Mouse (Mus musculus) MEL (cell line): ENCODE results near the gene Rgcc. TPM values are rescaled to one million over a fixed set of nuclear protein-coding genes. Genes with fewer than 3 reads are reported as not detected.

Experiments used
- DNase-seq: peaks from one replicate; pipeline ENCODE4 v3.0.0; 2011; ENCODE audit warnings: low read depth, low spot score
- H3K27ac ChIP-seq: 2 replicates; pipeline ENCODE4 v1.5.1; 2012; ENCODE audit warnings: low read depth, mild to moderate bottlenecking, control low read depth, low read length, moderate library complexity; ENCODE audit not compliant: control insufficient read depth
- H3K27me3 ChIP-seq, 2 experiments: fragments of 150-350 bp in 1 of 2; sonication (generic) in 1 of 2; 2 replicates each; pipeline ENCODE4 v1.6.1; 2012; ENCODE audit warnings: low read length in 2 of 2, mild to moderate bottlenecking in 2 of 2, improper control_type of control experiment in 1 of 2, moderate library complexity in 1 of 2; ENCODE audit not compliant: insufficient read depth in 2 of 2, control insufficient read depth in 1 of 2
- H3K36me3 ChIP-seq, 2 experiments: 2 replicates each; pipeline ENCODE4 v1.6.1; 2012 to 2014; ENCODE audit warnings: low read length in 2 of 2, improper control_type of control experiment in 1 of 2, inconsistent platforms in 1 of 2, mild to moderate bottlenecking in 1 of 2; ENCODE audit not compliant: insufficient read depth in 2 of 2, control insufficient read depth in 1 of 2
- H3K4me1 ChIP-seq, 2 experiments: fragments of 150-350 bp in 1 of 2; sonication (generic) in 1 of 2; 2 replicates each; pipeline ENCODE4 v1.6.1; 2012; ENCODE audit warnings: low read length in 2 of 2, improper control_type of control experiment in 1 of 2, mild to moderate bottlenecking in 1 of 2; ENCODE audit not compliant: insufficient read depth in 2 of 2, control insufficient read depth in 1 of 2
- H3K4me3 ChIP-seq, 2 experiments: fragments of 150-350 bp in 1 of 2; sonication (generic) in 1 of 2; 2 replicates each; pipeline ENCODE4 v1.5.1; 2012; ENCODE audit warnings: low read depth in 2 of 2, low read length in 2 of 2, mild to moderate bottlenecking in 2 of 2, moderate library complexity in 2 of 2, control low read depth in 1 of 2, improper control_type of control experiment in 1 of 2; ENCODE audit not compliant: control insufficient read depth in 1 of 2, insufficient read depth in 1 of 2
- H3K79me2 ChIP-seq: 2 replicates; pipeline ENCODE4 v1.6.1; 2012; ENCODE audit warnings: mild to moderate bottlenecking, low read length, moderate library complexity; ENCODE audit not compliant: control insufficient read depth, poor library complexity, insufficient read depth
- H3K9ac ChIP-seq: 2 replicates; pipeline ENCODE4 v1.6.1; 2012; ENCODE audit warnings: low read depth, mild to moderate bottlenecking, control low read depth, low read length, moderate library complexity; ENCODE audit not compliant: control insufficient read depth, poor library complexity, severe bottlenecking
- H3K9me3 ChIP-seq: fragments of 150-350 bp; sonication (generic); replicated peaks from 2 replicates; pipeline ENCODE4 v1.6.1; 2012; ENCODE audit warnings: mild to moderate bottlenecking, low read length, improper control_type of control experiment, moderate library complexity; ENCODE audit not compliant: insufficient read depth
- BHLHE40 ChIP-seq: IDR thresholded peaks from 2 replicates; pipeline ENCODE4 v1.6.1; 2012; ENCODE audit warnings: low read depth, mild to moderate bottlenecking, inconsistent platforms, low read length, improper control_type of control experiment, borderline replicate concordance
- CHD2 ChIP-seq: IDR thresholded peaks from 2 replicates; pipeline ENCODE4 v1.6.1; 2011; ENCODE audit warnings: low read length, improper control_type of control experiment
- E2F4 ChIP-seq: IDR thresholded peaks from 2 replicates; pipeline ENCODE4 v1.6.1; 2011; ENCODE audit warnings: low read depth, low read length, improper control_type of control experiment, borderline replicate concordance
- ELF1 ChIP-seq: IDR thresholded peaks from 2 replicates; pipeline ENCODE4 v1.6.1; 2014; ENCODE audit warnings: low read depth, mild to moderate bottlenecking, inconsistent platforms, low read length, improper control_type of control experiment, moderate library complexity
- GABPA ChIP-seq: IDR thresholded peaks from 2 replicates; pipeline ENCODE4 v1.6.1; 2012; ENCODE audit warnings: low read depth, mild to moderate bottlenecking, inconsistent platforms, low read length, improper control_type of control experiment, moderate library complexity
- HCFC1 ChIP-seq: IDR thresholded peaks from 2 replicates; pipeline ENCODE4 v1.6.1; 2012; ENCODE audit warnings: low read depth, mild to moderate bottlenecking, inconsistent platforms, low read length, improper control_type of control experiment, moderate library complexity
- KAT2A ChIP-seq: conservative IDR thresholded peaks from 2 replicates; pipeline ENCODE4 v1.6.1; 2012; ENCODE audit warnings: low read depth, low read length, improper control_type of control experiment, inconsistent platforms
- MAFK ChIP-seq: IDR thresholded peaks from 2 replicates; pipeline ENCODE4 v1.6.1; 2011; ENCODE audit warnings: low read depth, mild to moderate bottlenecking, low read length, improper control_type of control experiment, borderline replicate concordance
- MEF2A ChIP-seq: IDR thresholded peaks from 2 replicates; pipeline ENCODE4 v1.6.1; 2014; ENCODE audit warnings: low read depth, mild to moderate bottlenecking, inconsistent platforms, low read length, improper control_type of control experiment; ENCODE audit not compliant: poor library complexity, insufficient replicate concordance, severe bottlenecking; ENCODE audit errors: extremely low read depth
- NELFE ChIP-seq: IDR thresholded peaks from 2 replicates; pipeline ENCODE4 v1.6.1; 2011; ENCODE audit warnings: low read depth, low read length, improper control_type of control experiment
- POLR2A ChIP-seq, 2 experiments: IDR thresholded peaks; 2 replicates each; pipeline ENCODE4 v1.6.1; 2011 to 2012; ENCODE audit warnings: low read length in 2 of 2, mild to moderate bottlenecking in 2 of 2, control low read depth in 1 of 2, improper control_type of control experiment in 1 of 2, low read depth in 1 of 2, moderate library complexity in 1 of 2; ENCODE audit not compliant: control insufficient read depth in 1 of 2, insufficient read depth in 1 of 2, poor library complexity in 1 of 2
- POLR2AphosphoS2 ChIP-seq: IDR thresholded peaks from 2 replicates; pipeline ENCODE4 v1.6.1; 2011; ENCODE audit warnings: low read length, improper control_type of control experiment
- RAD21 ChIP-seq: IDR thresholded peaks from 2 replicates; pipeline ENCODE4 v1.6.1; 2011; ENCODE audit warnings: mild to moderate bottlenecking, low read depth, low read length, improper control_type of control experiment
- RCOR1 ChIP-seq: IDR thresholded peaks from 2 replicates; pipeline ENCODE4 v1.6.1; 2012; ENCODE audit warnings: low read depth, mild to moderate bottlenecking, inconsistent platforms, low read length, improper control_type of control experiment
- TBP ChIP-seq: IDR thresholded peaks from 2 replicates; pipeline ENCODE4 v1.8.0; 2011; ENCODE audit warnings: low read depth, low read length, improper control_type of control experiment
- UBTF ChIP-seq: IDR thresholded peaks from 2 replicates; pipeline ENCODE4 v1.6.1; 2012; ENCODE audit warnings: low read depth, mild to moderate bottlenecking, inconsistent platforms, low read length, improper control_type of control experiment, moderate library complexity, borderline replicate concordance; ENCODE audit not compliant: insufficient read depth
- ZC3H11A ChIP-seq: IDR thresholded peaks from 2 replicates; pipeline ENCODE4 v1.6.1; 2012; ENCODE audit warnings: low read depth, mild to moderate bottlenecking, inconsistent platforms, low read length, improper control_type of control experiment
- ZKSCAN1 ChIP-seq: IDR thresholded peaks from 2 replicates; pipeline ENCODE4 v1.6.1; 2012; ENCODE audit warnings: low read depth, mild to moderate bottlenecking, inconsistent platforms, low read length, improper control_type of control experiment, moderate library complexity
- polyA plus RNA-seq, 2 experiments: library from polyadenylated mRNA; stranded (reverse) in 1 of 2; unstranded in 1 of 2; fragments of >175 nt in 1 of 2; fragments of >200 nt in 1 of 2; gene quantifications; 2 replicates each; pipeline versions ENCODE4 v1.2.1 to v1.2.4; 2012; ENCODE audit warnings: low replicate concordance in 2 of 2, low read depth in 1 of 2; ENCODE audit not compliant: insufficient read length in 2 of 2, insufficient read depth in 1 of 2, missing spikeins in 1 of 2
- total RNA-seq: library from RNA; depleted of rRNA; stranded (reverse); fragments of 300-350 nt; gene quantifications from 2 replicates; pipeline ENCODE4 v1.2.3, GENCODE M21; 2012

Rgcc gene
- total and polyA plus RNA-seq, 3 experiments, result 1.2 to 1.8 TPM; not detected in 1

GRCm38 (mm10) chr14:79269551-79269950 is 31.9 kb downstream of the Rgcc start:
- Histone ChIP-seq H3K9me3 (no peaks in the 10 kb centered on the region), H3K27me3 (peaks cover 0 to 2% of the 10 kb centered on the region in 2 experiments; a peak in 1 of 4 replicates), H3K9ac (no peak overlapping the region), H3K27ac (no peak overlapping the region), H3K79me2 (no peaks in the 10 kb centered on the region), H3K36me3 (no peaks in the 10 kb centered on the region), H3K4me3 (no peak overlapping the region), H3K4me1 (no peaks in the 10 kb centered on the region)
- no peak for DNase-seq
- TF ChIP-seq UBTF (no peak), MAFK (no peak), ZKSCAN1 (no peak), HCFC1 (no peak), CHD2 (no peak), MEF2A (no peak), ELF1 (no peak), NELFE (no peak), POLR2A (IDR thresholded peaks at IDR 0.05; ENCODE audit: control insufficient read depth in 1 of 2, insufficient read depth in 1 of 2, low read depth in 1 of 2, low read length in 2 of 2, poor library complexity in 1 of 2) (no peak), E2F4 (no peak), KAT2A (no peak), RCOR1 (no peak)

GRCm38 (mm10) chr14:79267878-79268277 is 33.6 kb downstream of the Rgcc start:
- no peak overlapping the region for H3K4me3 ChIP-seq
- DNase-seq, result no peak
- TF ChIP-seq UBTF, result no peak
- no peaks in the 10 kb centered on the region for H3K79me2 ChIP-seq
- H3K36me3 ChIP-seq, result no peaks in the 10 kb centered on the region
- peaks cover 0 to 2% of the 10 kb centered on the region in 2 experiments; a peak in 1 of 4 replicates for H3K27me3 ChIP-seq
- no peak overlapping the region for H3K9ac ChIP-seq
- H3K27ac ChIP-seq, result no peak overlapping the region
- H3K9me3 ChIP-seq, result no peaks in the 10 kb centered on the region
- no peaks in the 10 kb centered on the region for H3K4me1 ChIP-seq

GRCm38 (mm10) chr14:79267382-79267781 is 34.1 kb downstream of the Rgcc start:
- no peak for TF ChIP-seq TBP
- TF ChIP-seq RAD21, result no peak
- TF ChIP-seq POLR2AphosphoS2, result no peak
- no peak for TF ChIP-seq GABPA
- TF ChIP-seq ZC3H11A, result no peak
- no peak for TF ChIP-seq BHLHE40
- Histone ChIP-seq H3K27ac (no peak overlapping the region), H3K9ac (no peak overlapping the region), H3K9me3 (no peaks in the 10 kb centered on the region), H3K79me2 (no peaks in the 10 kb centered on the region), H3K4me3 (no peak overlapping the region), H3K27me3 (peaks cover 0 to 2% of the 10 kb centered on the region in 2 experiments; a peak in 1 of 4 replicates), H3K36me3 (no peaks in the 10 kb centered on the region), H3K4me1 (no peaks in the 10 kb centered on the region)
- no peak for DNase-seq
